Mouse (Mus musculus): ENCODE data around the gene Eri3.

- no peak for TF ChIP-seq POLR2A (IDR thresholded peaks at IDR 0.05; ENCODE audit: control insufficient read depth, low read depth, low read length)
- TF ChIP-seq CTCF (IDR thresholded peaks at IDR 0.05; ENCODE audit: control insufficient read depth, insufficient read depth, insufficient replicate concordance, low read depth, low read length), result no peak
These were observed 104.0 kb downstream of the Eri3 start for GRCm38 (mm10) chr4:117654016-117654702.
